Mouse (Mus musculus): ENCODE measurements at regions not wholly inside any gene's neighbourhood (a gene's known extent, or its start where the extent isn't known, plus 50 kb on each side); places are given as distances from the start of the nearest gene placed in this dataset.

- DNase-seq, result no peak
Measured at GRCm38 (mm10) chr16:50700811-50701517, 110.0 kb upstream of the Ccdc54 start.

- no peak for DNase-seq
Measured at GRCm38 (mm10) chr16:50700123-50700522, 109.2 kb upstream of the Ccdc54 start.

GRCm38 (mm10) chr16:50697722-50698121, 106.8 kb upstream of the Ccdc54 start:
- no peak for DNase-seq

- no peak for DNase-seq
Measured at GRCm38 (mm10) chr16:50696052-50696451, 105.1 kb upstream of the Ccdc54 start.

- DNase-seq, result no peak
Measured at GRCm38 (mm10) chr16:50694045-50694444, 103.1 kb upstream of the Ccdc54 start.

GRCm38 (mm10) chr16:50690818-50691217, 99.9 kb upstream of the Ccdc54 start:
- DNase-seq, result no peak

- no peak for DNase-seq
Measured at GRCm38 (mm10) chr16:50689525-50689924, 98.6 kb upstream of the Ccdc54 start.

- no peak for DNase-seq
Measured at GRCm38 (mm10) chr16:50688818-50689506, 98.0 kb upstream of the Ccdc54 start.

- DNase-seq, result no peak
Measured at GRCm38 (mm10) chr16:50679698-50680097, 88.7 kb upstream of the Ccdc54 start.

- DNase-seq, result no peak
Measured at GRCm38 (mm10) chr16:50673339-50673738, 82.4 kb upstream of the Ccdc54 start.

GRCm38 (mm10) chr16:50672713-50673112, 81.8 kb upstream of the Ccdc54 start:
- no peak for DNase-seq

- DNase-seq, result no peak
Measured at GRCm38 (mm10) chr16:50671170-50671569, 80.2 kb upstream of the Ccdc54 start.

- no peak for DNase-seq
Measured at GRCm38 (mm10) chr16:50664240-50664639, 73.3 kb upstream of the Ccdc54 start.
